Mouse (Mus musculus) retina, adult 2 months (tissue): ENCODE results near the gene Eif5b.
"Not testable (repeated sequence)": the region's sequence is repeated elsewhere in the genome, so short reads cannot be mapped to it uniquely, and the experiment has no call there.

Experiments
- DNase-seq: peaks from one replicate; pipeline ENCODE4 v3.0.0-alpha.2; 2012; ENCODE audit warnings: low read depth, low spot score

Eif5b gene

GRCm38 (mm10) chr1:37997867-37998266 is at the start of gene Eif5b, which contains the start of gene Txndc9:
Gene Eif5b (plus strand): TSS chr1:37998010.
Gene Txndc9 (minus strand): TSS chr1:37997893.
- peak; percentile 84 for DNase-seq

GRCm38 (mm10) chr1:37948906-37949305 is 48.9 kb upstream of the Eif5b start:
- no peak for DNase-seq

GRCm38 (mm10) chr1:37954786-37955185 is 43.0 kb upstream of the Eif5b start:
- DNase-seq, result no peak

GRCm38 (mm10) chr1:37955251-37955650 is 42.6 kb upstream of the Eif5b start:
- DNase-seq, result no peak

- DNase-seq, result no peak
Measured at GRCm38 (mm10) chr1:37956690-37957431, 40.9 kb upstream of the Eif5b start.

- DNase-seq, result no peak
Measured at GRCm38 (mm10) chr1:37957659-37958058, 40.2 kb upstream of the Eif5b start, which contains the start of gene Lyg1. Gene Lyg1 (minus strand): TSS chr1:37957759.

GRCm38 (mm10) chr1:37958516-37958915 is 39.3 kb upstream of the Eif5b start:
- no peak for DNase-seq

GRCm38 (mm10) chr1:37959486-37959885 is 38.3 kb upstream of the Eif5b start:
- no peak for DNase-seq

- no peak for DNase-seq
Measured at GRCm38 (mm10) chr1:37965571-37965970, 32.2 kb upstream of the Eif5b start.

- no peak for DNase-seq
Measured at GRCm38 (mm10) chr1:37968746-37969145, 29.1 kb upstream of the Eif5b start.

GRCm38 (mm10) chr1:37971520-37971919 is 26.3 kb upstream of the Eif5b start:
- no peak for DNase-seq

- not testable (repeated sequence) for DNase-seq
Measured at GRCm38 (mm10) chr1:37976666-37977065, 21.1 kb upstream of the Eif5b start.

- no peak for DNase-seq
Measured at GRCm38 (mm10) chr1:37977303-37977702, 20.5 kb upstream of the Eif5b start.

- DNase-seq, result no peak
Measured at GRCm38 (mm10) chr1:37984326-37984725, 13.5 kb upstream of the Eif5b start.

GRCm38 (mm10) chr1:37985764-37986323 is 12.0 kb upstream of the Eif5b start:
- no peak for DNase-seq

- no peak for DNase-seq
Measured at GRCm38 (mm10) chr1:37987856-37988255, 10.0 kb upstream of the Eif5b start.

GRCm38 (mm10) chr1:37996226-37996625 is 1.6 kb upstream of the Eif5b start:
- DNase-seq, result no peak

GRCm38 (mm10) chr1:37996877-37997484 is 829 bp upstream of the Eif5b start:
- DNase-seq, result peak; percentile 96

GRCm38 (mm10) chr1:37998371-37999199 is 775 bp downstream of the Eif5b start:
- DNase-seq, result no peak

- no peak for DNase-seq
Measured at GRCm38 (mm10) chr1:37999552-37999951, 1.7 kb downstream of the Eif5b start.

- DNase-seq, result no peak
Measured at GRCm38 (mm10) chr1:38000844-38001243, 3.0 kb downstream of the Eif5b start.

- no peak for DNase-seq
Measured at GRCm38 (mm10) chr1:38001956-38002355, 4.1 kb downstream of the Eif5b start.
